In the genomic region with DNA sequence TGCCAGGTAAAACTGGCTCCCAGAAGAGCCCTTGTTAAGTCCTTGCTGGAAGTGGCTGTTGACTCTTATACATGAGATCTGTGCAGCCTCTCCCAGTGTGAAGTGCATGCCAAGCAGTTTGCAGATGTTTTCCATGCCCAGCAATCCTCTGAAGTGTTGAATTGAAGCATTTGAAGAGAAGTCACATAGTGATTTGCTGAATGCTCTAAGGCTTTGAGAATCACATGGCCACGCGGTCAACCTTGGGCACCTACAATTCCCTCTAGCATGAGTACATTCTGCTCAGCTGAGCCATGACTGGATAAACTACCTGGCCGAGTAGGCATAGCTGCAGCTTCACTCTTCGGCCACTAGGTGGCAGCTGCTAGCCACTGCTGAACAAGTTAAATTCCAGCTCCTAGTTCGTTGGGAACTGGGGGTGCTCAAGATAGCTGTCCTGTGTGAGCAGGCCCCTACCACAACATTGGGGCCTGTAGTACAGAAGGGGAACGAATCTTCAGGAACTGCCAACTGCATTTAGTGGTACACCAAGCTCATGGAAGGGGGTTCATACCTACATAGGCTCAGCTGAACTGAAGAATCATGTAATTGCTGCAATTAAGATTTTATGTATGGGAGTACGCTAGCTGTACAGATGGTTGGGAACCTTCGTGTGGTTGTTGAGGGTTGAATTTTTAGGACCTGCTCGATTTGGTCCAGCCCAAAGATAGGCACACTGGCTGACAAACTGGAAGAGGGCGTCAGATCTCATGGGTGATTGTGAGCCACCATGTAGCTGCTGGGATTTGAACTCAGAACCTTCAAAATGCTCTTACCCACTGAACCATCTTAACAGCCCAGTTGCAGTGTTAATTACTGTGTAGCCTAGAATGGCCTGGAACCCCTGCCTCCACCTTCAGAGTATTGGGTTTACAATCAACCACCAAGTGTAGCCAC, we compare ENCODE assay signal across 8 mouse cellular contexts. TPM values are rescaled to one million over a fixed set of nuclear protein-coding genes. Genes with fewer than 3 reads are reported as not detected.
DNase-seq lines count a peak whose midpoint lies in the region; TF ChIP-seq lines count a peak whose summit lies in the region.

No protein-coding gene starts in this region.

- 31% methylated on average over 10 of the region's 10 CpGs for WGBS in heart, adult 2 months
- WGBS in kidney, adult 2 months, result 28% methylated on average over 10 of the region's 10 CpGs
- WGBS in liver, adult 2 months, result 27% methylated on average over 10 of the region's 10 CpGs

- H3K4me1 ChIP-seq in heart, adult 2 months (ENCODE audit: control insufficient read depth, insufficient read depth, low read length), result peaks cover 2% of the 10 kb centered on the region
- H3K4me1 ChIP-seq in kidney, adult 2 months (ENCODE audit: control insufficient read depth, insufficient read depth, low read length), result peaks cover 24% of the 10 kb centered on the region
- peaks cover 11% of the 10 kb centered on the region for H3K4me1 ChIP-seq in liver, adult 2 months (ENCODE audit: control insufficient read depth, insufficient read depth, low read length)

- intact Hi-C loops in heart, adult 2 months (cut with DNase I), result loop anchor here (1.0 kb wide), 3 partner anchors 14 to 75 kb away; no protein-coding TSS in a partner anchor

- H3K79me2 ChIP-seq in heart, adult 2 months (replicated peaks; ENCODE audit: control insufficient read depth, insufficient read depth, low read length), result peaks cover 2% of the 10 kb centered on the region; the same call in 1 of the 2 replicates
- H3K79me2 ChIP-seq in liver, adult 2 months (ENCODE audit: control insufficient read depth, insufficient read depth, low read length), result peaks cover 4% of the 10 kb centered on the region; the same call in 1 of the 2 replicates

- TF ChIP-seq POLR2A in heart, adult 2 months (IDR thresholded peaks at IDR 0.05; ENCODE audit: insufficient read depth, low read depth, low read length), result peak; percentile 33; the same call in 1 of the 2 replicates
- TF ChIP-seq POLR2A in kidney, adult 2 months (IDR thresholded peaks at IDR 0.05; ENCODE audit: low read depth, low read length), result no peak
- TF ChIP-seq POLR2A in liver, adult 2 months (IDR thresholded peaks at IDR 0.05; ENCODE audit: extremely low read depth, insufficient read depth, low read length), result no peak

- peaks cover 9% of the 10 kb centered on the region for H3K36me3 ChIP-seq in heart, adult 2 months (ENCODE audit: control insufficient read depth, insufficient read depth, low read length)
- H3K36me3 ChIP-seq in kidney, adult 2 months (ENCODE audit: control insufficient read depth, insufficient read depth, low read length), result no peaks in the 10 kb centered on the region; the same call in 1 of the 2 replicates
- H3K36me3 ChIP-seq in liver, adult 2 months (ENCODE audit: control insufficient read depth, insufficient read depth, low read length), result peaks cover 32% of the 10 kb centered on the region
- H3K36me3 ChIP-seq in splenic B cell, adult 2 months (ENCODE audit: control insufficient read depth, insufficient read depth, low read length, poor library complexity, severe bottlenecking), result peaks cover 26% of the 10 kb centered on the region

- H3K9ac ChIP-seq in heart, adult 2 months (ENCODE audit: low read depth, low read length), result no peak overlapping the region
- H3K9ac ChIP-seq in liver, adult 2 months (ENCODE audit: low read depth, low read length), result no peak overlapping the region

- no peak overlapping the region for H3K27ac ChIP-seq in heart, adult 2 months
- no peak overlapping the region for H3K27ac ChIP-seq in kidney, adult 2 months (ENCODE audit: insufficient read depth, low read depth, low read length)
- H3K27ac ChIP-seq in liver, adult 2 months (replicated peaks; ENCODE audit: insufficient read depth, low read depth, low read length), result no peak overlapping the region

- TF ChIP-seq CTCF in heart, adult 2 months (IDR thresholded peaks at IDR 0.05), result no peak
- TF ChIP-seq CTCF in kidney, adult 2 months (conservative IDR thresholded peaks at IDR 0.05; ENCODE audit: insufficient read depth, insufficient read length, low read depth, low read length), result peak; percentile 99
- TF ChIP-seq CTCF in liver, adult 2 months (IDR thresholded peaks at IDR 0.05; ENCODE audit: low read depth, low read length), result peak; percentile 98

- TF ChIP-seq EP300 in heart, adult 2 months (IDR thresholded peaks at IDR 0.05; ENCODE audit: insufficient read depth, low read depth, low read length), result peak; percentile 95

- H3K27me3 ChIP-seq in heart, adult 2 months (ENCODE audit: control insufficient read depth, insufficient read depth, low read length), result no peaks in the 10 kb centered on the region
- no peaks in the 10 kb centered on the region for H3K27me3 ChIP-seq in kidney, adult 2 months (replicated peaks; ENCODE audit: control insufficient read depth, insufficient read depth, low read length)
- no peaks in the 10 kb centered on the region for H3K27me3 ChIP-seq in liver, adult 2 months (ENCODE audit: control insufficient read depth, insufficient read depth, low read length)
- H3K27me3 ChIP-seq in splenic B cell, adult 2 months (ENCODE audit: control insufficient read depth, insufficient read depth, low read length, poor library complexity, severe bottlenecking), result no peaks in the 10 kb centered on the region

- DNase-seq in 416B (ENCODE audit: low read depth), result peak; percentile 89
- peak; percentile 69 for DNase-seq in adrenal gland, adult 2 months
- peak; percentile 84 for DNase-seq in embryo, embryonic 9.5 days (ENCODE audit: extremely low spot score)
- DNase-seq in heart, adult 2 months, result peak; percentile 70 to 77
- peak; percentile 76 for DNase-seq in kidney, adult 2 months
- peak; percentile 68 for DNase-seq in liver, adult 2 months (ENCODE audit: extremely low read depth, low read depth, low spot score)
- DNase-seq in naive thymus-derived CD4-positive, alpha-beta T cell, adult 2 months (ENCODE audit: low read depth), result peak; percentile 90
- peak; percentile 88 for DNase-seq in splenic B cell, adult 2 months (ENCODE audit: low read depth, low spot score)

- H3K4me3 ChIP-seq in heart, adult 2 months, result no peak overlapping the region
- H3K4me3 ChIP-seq in kidney, adult 2 months (ENCODE audit: insufficient read depth, low read depth, low read length), result no peak overlapping the region
- H3K4me3 ChIP-seq in liver, adult 2 months (ENCODE audit: insufficient read depth, low read depth, low read length), result no peak overlapping the region

RNA-seq across cellular contexts. Expression of gene Rps19, which starts 6.4 kb away (rescaled TPM):
- 1,000 to 10,000 TPM in 1 of 2 experiments, 100 to 1,000 TPM in 1; 601 to 1,035 TPM for total RNA-seq in adrenal gland, adult 2 months (2021)
- polyA plus RNA-seq in adrenal gland, adult 2 months (2012; rRNA removed), result 230 TPM in 2 replicates
- total RNA-seq in heart, adult 2 months (2021), result 100 to 1,000 TPM; 505 to 584 TPM
- 243 and 256 TPM in 2 replicates for polyA plus RNA-seq in heart, adult 2 months (2012; rRNA removed)
- 468 and 618 TPM in 2 replicates for polyA plus RNA-seq in kidney, adult 2 months (2012; rRNA removed)
- total RNA-seq in liver, adult 2 months (2014; rRNA removed), result 205 and 255 TPM in 2 replicates
- 191 and 262 TPM in 2 replicates for polyA plus RNA-seq in liver, adult 2 months (2012; rRNA removed)

RNA-seq across cellular contexts. Expression of gene Cd79a, which starts 6.6 kb away (rescaled TPM):
- total RNA-seq in adrenal gland, adult 2 months (2021), result under 1 TPM; 0.46 to 0.86 TPM
- 2.2 and 3.1 TPM in 2 replicates for polyA plus RNA-seq in adrenal gland, adult 2 months (2012; rRNA removed)
- total RNA-seq in heart, adult 2 months (2021), result 1 to 10 TPM; 1.1 to 1.7 TPM
- 5.1 and 15.6 TPM in 2 replicates for polyA plus RNA-seq in heart, adult 2 months (2012; rRNA removed)
- 2.0 and 27.1 TPM in 2 replicates for polyA plus RNA-seq in kidney, adult 2 months (2012; rRNA removed)
- 0.18 and 0.60 TPM in 2 replicates for total RNA-seq in liver, adult 2 months (2014; rRNA removed)
- 2.0 and 5.7 TPM in 2 replicates for polyA plus RNA-seq in liver, adult 2 months (2012; rRNA removed)

RNA-seq across cellular contexts. Expression of gene Arhgef1, which starts 12.2 kb away (rescaled TPM):
- 10 to 100 TPM; 71.4 to 79.3 TPM for total RNA-seq in adrenal gland, adult 2 months (2021)
- 195 and 229 TPM in 2 replicates for polyA plus RNA-seq in adrenal gland, adult 2 months (2012; rRNA removed)
- 10 to 100 TPM; 43.0 to 43.2 TPM for total RNA-seq in heart, adult 2 months (2021)
- 92.8 and 105 TPM in 2 replicates for polyA plus RNA-seq in heart, adult 2 months (2012; rRNA removed)
- polyA plus RNA-seq in kidney, adult 2 months (2012; rRNA removed), result 92.6 and 111 TPM in 2 replicates
- total RNA-seq in liver, adult 2 months (2014; rRNA removed), result 8.5 and 15.5 TPM in 2 replicates
- polyA plus RNA-seq in liver, adult 2 months (2012; rRNA removed), result 46.6 and 62.9 TPM in 2 replicates

RNA-seq across cellular contexts. Expression of gene Dmrtc2, which starts 20.7 kb away (rescaled TPM):
- not detected for total RNA-seq in adrenal gland, adult 2 months (2021)
- polyA plus RNA-seq in adrenal gland, adult 2 months (2012; rRNA removed), result not detected in 2 replicates
- not detected for total RNA-seq in heart, adult 2 months (2021)
- polyA plus RNA-seq in heart, adult 2 months (2012; rRNA removed), result not detected in 2 replicates
- 0.11 TPM in 1 of 2 replicates, not detected in the other for polyA plus RNA-seq in kidney, adult 2 months (2012; rRNA removed)
- total RNA-seq in liver, adult 2 months (2014; rRNA removed), result not detected in 2 replicates
- polyA plus RNA-seq in liver, adult 2 months (2012; rRNA removed), result not detected in 2 replicates

RNA-seq across cellular contexts. Expression of gene Lypd4, which starts 20.8 kb away (rescaled TPM):
- not detected for total RNA-seq in adrenal gland, adult 2 months (2021)
- polyA plus RNA-seq in adrenal gland, adult 2 months (2012; rRNA removed), result not detected in 2 replicates
- total RNA-seq in heart, adult 2 months (2021), result not detected
- 0.12 and 0.53 TPM in 2 replicates for polyA plus RNA-seq in heart, adult 2 months (2012; rRNA removed)
- polyA plus RNA-seq in kidney, adult 2 months (2012; rRNA removed), result 0.14 and 0.23 TPM in 2 replicates
- total RNA-seq in liver, adult 2 months (2014; rRNA removed), result not detected in 2 replicates
- polyA plus RNA-seq in liver, adult 2 months (2012; rRNA removed), result not detected in 2 replicates
